Mouse (Mus musculus) midbrain, embryonic 13.5 days (tissue): ENCODE results near the gene Hoxa10. TPM values are rescaled to one million over a fixed set of nuclear protein-coding genes. Genes with fewer than 3 reads are reported as not detected.

Source experiments
- ATAC-seq: fragments of 200-750 bp; cut with Nextera tagmentation; 2 replicates; pipeline ENCODE4 v1.8.0; 2017; ENCODE audit warnings: mild to moderate bottlenecking, moderate TSS enrichment, moderate library complexity
- H3K27ac ChIP-seq: fragments of 300-500 bp; sonication (generic); 2 replicates; pipeline ENCODE4 v1.5.1; 2015; ENCODE audit warnings: inconsistent platforms, mild to moderate bottlenecking, moderate library complexity
- H3K27me3 ChIP-seq: fragments of 300-500 bp; sonication (generic); 2 replicates; pipeline ENCODE4 v1.6.1; 2015; ENCODE audit warnings: mild to moderate bottlenecking, inconsistent platforms
- H3K36me3 ChIP-seq: fragments of 300-500 bp; sonication (generic); 2 replicates; pipeline ENCODE4 v1.6.1; 2015; ENCODE audit warnings: mild to moderate bottlenecking, inconsistent platforms
- H3K4me1 ChIP-seq: fragments of 300-500 bp; sonication (generic); replicated peaks from 2 replicates; pipeline ENCODE4 v1.6.1; 2015; ENCODE audit warnings: inconsistent platforms
- H3K4me2 ChIP-seq: fragments of 300-500 bp; sonication (generic); replicated peaks from 2 replicates; pipeline ENCODE4 v1.6.1; 2015; ENCODE audit warnings: moderate library complexity, mild to moderate bottlenecking, inconsistent platforms
- H3K4me3 ChIP-seq: fragments of 300-500 bp; sonication (generic); replicated peaks from 2 replicates; pipeline ENCODE4 v1.5.1; 2015; ENCODE audit warnings: mild to moderate bottlenecking, inconsistent platforms
- H3K9ac ChIP-seq: fragments of 300-500 bp; sonication (generic); replicated peaks from 2 replicates; pipeline ENCODE4 v1.6.1; 2015; ENCODE audit warnings: mild to moderate bottlenecking, inconsistent platforms
- H3K9me3 ChIP-seq: fragments of 300-500 bp; sonication (generic); 2 replicates; pipeline ENCODE4 v1.6.1; 2016; ENCODE audit warnings: mild to moderate bottlenecking, inconsistent platforms
- WGBS: fragments of 180-500 bp; shearing (Covaris S2); methylation state at CpG from one replicate; pipeline ENCODE4 v1.1.7; 2015; 5-methylcytosine and 5-hydroxymethylcytosine counted together
- polyA plus RNA-seq: library from polyadenylated mRNA; unstranded; fragments of >200 nt; fragmentation: Nextera tagmentation; extraction: Ambion mirVana; gene quantifications from 2 replicates; pipeline ENCODE4 v1.2.1, GENCODE M21; 2015

The Hoxa10 gene
- polyA plus RNA-seq, 1 experiment from 2014 or later, result not detected

- Histone ChIP-seq H3K4me3 (no peak overlapping the region), H3K27ac (no peak overlapping the region), H3K27me3 (peaks cover 98% of the 10 kb centered on the region), H3K9me3 (no peaks in the 10 kb centered on the region), H3K4me2 (no peak overlapping the region), H3K4me1 (no peaks in the 10 kb centered on the region), H3K36me3 (no peaks in the 10 kb centered on the region), H3K9ac (no peak overlapping the region)
- WGBS, result 6% methylated on average over 3 of the region's 3 CpGs
- ATAC-seq, result no peak
These were observed 28.1 kb upstream of the Hoxa10 start for GRCm38 (mm10) chr6:52268756-52269155.

- Histone ChIP-seq H3K4me2 (no peak overlapping the region), H3K36me3 (no peaks in the 10 kb centered on the region), H3K27ac (no peak overlapping the region), H3K4me3 (no peak overlapping the region), H3K9ac (no peak overlapping the region), H3K4me1 (no peaks in the 10 kb centered on the region), H3K9me3 (no peaks in the 10 kb centered on the region), H3K27me3 (peaks cover 98% of the 10 kb centered on the region)
- no peak for ATAC-seq
- WGBS, result 1% methylated on average over 7 of the region's 7 CpGs
These were observed 27.7 kb upstream of the Hoxa10 start for GRCm38 (mm10) chr6:52268341-52268740.

- no peaks in the 10 kb centered on the region for H3K4me1 ChIP-seq
- H3K27me3 ChIP-seq, result peaks cover 98% of the 10 kb centered on the region
- H3K9ac ChIP-seq, result no peak overlapping the region
- ATAC-seq, result no peak
- no peak overlapping the region for H3K4me3 ChIP-seq
- no peaks in the 10 kb centered on the region for H3K36me3 ChIP-seq
- H3K27ac ChIP-seq, result no peak overlapping the region
- WGBS, result 2% methylated on average over 3 of the region's 3 CpGs
- no peak overlapping the region for H3K4me2 ChIP-seq
- H3K9me3 ChIP-seq, result no peaks in the 10 kb centered on the region
These were observed 27.0 kb upstream of the Hoxa10 start for GRCm38 (mm10) chr6:52267691-52268090.

GRCm38 (mm10) chr6:52267221-52267620 is 26.6 kb upstream of the Hoxa10 start:
- ATAC-seq, result no peak
- H3K9me3 ChIP-seq, result no peaks in the 10 kb centered on the region
- H3K36me3 ChIP-seq, result no peaks in the 10 kb centered on the region
- no peak overlapping the region for H3K4me3 ChIP-seq
- peaks cover 98% of the 10 kb centered on the region for H3K27me3 ChIP-seq
- H3K4me2 ChIP-seq, result no peak overlapping the region
- no peak overlapping the region for H3K27ac ChIP-seq
- H3K9ac ChIP-seq, result no peak overlapping the region
- 21% methylated on average over 5 of the region's 5 CpGs for WGBS
- H3K4me1 ChIP-seq, result no peaks in the 10 kb centered on the region

GRCm38 (mm10) chr6:52266666-52266985 is 26.0 kb upstream of the Hoxa10 start:
- no peaks in the 10 kb centered on the region for H3K36me3 ChIP-seq
- 3% methylated on average over 9 of the region's 9 CpGs for WGBS
- no peak overlapping the region for H3K4me3 ChIP-seq
- H3K27me3 ChIP-seq, result peaks cover 99% of the 10 kb centered on the region
- H3K4me2 ChIP-seq, result no peak overlapping the region
- no peaks in the 10 kb centered on the region for H3K4me1 ChIP-seq
- H3K27ac ChIP-seq, result no peak overlapping the region
- no peaks in the 10 kb centered on the region for H3K9me3 ChIP-seq
- no peak for ATAC-seq
- H3K9ac ChIP-seq, result no peak overlapping the region

- WGBS, result under 1% methylated on average over 19 of the region's 19 CpGs
- H3K4me1 ChIP-seq, result no peaks in the 10 kb centered on the region
- no peak for ATAC-seq
These were observed 25.4 kb upstream of the Hoxa10 start for GRCm38 (mm10) chr6:52265913-52266665.

GRCm38 (mm10) chr6:52265306-52265912 is 24.8 kb upstream of the Hoxa10 start:
- H3K4me2 ChIP-seq, result no peak overlapping the region
- peaks cover 3% of the 10 kb centered on the region; the same call in 1 of the 2 replicates for H3K4me1 ChIP-seq
- no peak overlapping the region for H3K9ac ChIP-seq
- H3K27ac ChIP-seq, result no peak overlapping the region
- no peaks in the 10 kb centered on the region for H3K9me3 ChIP-seq
- no peak overlapping the region for H3K4me3 ChIP-seq
- no peak for ATAC-seq
- H3K27me3 ChIP-seq, result peaks cover 99% of the 10 kb centered on the region
- under 1% methylated on average over 18 of the region's 18 CpGs for WGBS
- H3K36me3 ChIP-seq, result no peaks in the 10 kb centered on the region

More at GRCm38 (mm10) chr6:52265913-52266665, 25.4 kb upstream of the Hoxa10 start:
- Histone ChIP-seq H3K27ac (no peak overlapping the region), H3K36me3 (no peaks in the 10 kb centered on the region), H3K9me3 (no peaks in the 10 kb centered on the region), H3K9ac (no peak overlapping the region), H3K4me2 (no peak overlapping the region), H3K4me3 (no peak overlapping the region), H3K27me3 (peaks cover 99% of the 10 kb centered on the region)

- WGBS, result 5% methylated on average over 5 of the region's 5 CpGs
These were observed 23.6 kb upstream of the Hoxa10 start for GRCm38 (mm10) chr6:52264106-52264790.

GRCm38 (mm10) chr6:52263321-52263585 is 22.6 kb upstream of the Hoxa10 start:
- Histone ChIP-seq H3K4me3 (no peak overlapping the region), H3K36me3 (no peaks in the 10 kb centered on the region), H3K9me3 (no peaks in the 10 kb centered on the region), H3K4me1 (peaks cover 6% of the 10 kb centered on the region; the same call in 1 of the 2 replicates), H3K4me2 (no peak overlapping the region), H3K9ac (no peak overlapping the region), H3K27ac (no peak overlapping the region), H3K27me3 (peaks cover 99% of the 10 kb centered on the region)
- under 1% methylated on average over 6 of the region's 6 CpGs for WGBS
- ATAC-seq, result no peak

More at GRCm38 (mm10) chr6:52264106-52264790, 23.6 kb upstream of the Hoxa10 start:
- Histone ChIP-seq H3K27me3 (peaks cover 99% of the 10 kb centered on the region), H3K9me3 (no peaks in the 10 kb centered on the region), H3K4me2 (no peak overlapping the region), H3K9ac (no peak overlapping the region), H3K4me1 (peaks cover 6% of the 10 kb centered on the region; the same call in 1 of the 2 replicates), H3K4me3 (no peak overlapping the region), H3K36me3 (no peaks in the 10 kb centered on the region), H3K27ac (no peak overlapping the region)
- ATAC-seq, result no peak

GRCm38 (mm10) chr6:52262463-52263320 is 22.0 kb upstream of the Hoxa10 start:
- ATAC-seq, result no peak
- 1% methylated on average over 24 of the region's 24 CpGs for WGBS
- Histone ChIP-seq H3K4me2 (no peak overlapping the region), H3K36me3 (no peaks in the 10 kb centered on the region), H3K27ac (no peak overlapping the region), H3K9ac (no peak overlapping the region), H3K27me3 (peaks cover 98% of the 10 kb centered on the region), H3K4me3 (no peak overlapping the region), H3K9me3 (no peaks in the 10 kb centered on the region), H3K4me1 (peaks cover 6% of the 10 kb centered on the region; the same call in 1 of the 2 replicates)

- peaks cover 6% of the 10 kb centered on the region; the same call in 1 of the 2 replicates for H3K4me1 ChIP-seq
- no peaks in the 10 kb centered on the region for H3K36me3 ChIP-seq
- no peak overlapping the region for H3K4me3 ChIP-seq
- no peak overlapping the region for H3K4me2 ChIP-seq
- no peak overlapping the region for H3K9ac ChIP-seq
- ATAC-seq, result no peak
- no peaks in the 10 kb centered on the region for H3K9me3 ChIP-seq
- no peak overlapping the region for H3K27ac ChIP-seq
- 1% methylated on average over 9 of the region's 9 CpGs for WGBS
- peaks cover 99% of the 10 kb centered on the region for H3K27me3 ChIP-seq
These were observed 21.3 kb upstream of the Hoxa10 start for GRCm38 (mm10) chr6:52261751-52262462.
